Mouse (Mus musculus) olfactory bulb, adult 2 months (tissue): ENCODE data around the gene Trdmt1.

ENCODE experiments used
- CTCF ChIP-seq: fragments of 200-500 bp; IDR thresholded peaks from 2 replicates; pipeline ENCODE4 v1.5.1; 2012; ENCODE audit warnings: low read depth, mild to moderate bottlenecking, low read length, moderate library complexity; ENCODE audit not compliant: insufficient read depth
- POLR2A ChIP-seq: fragments of 200-500 bp; IDR thresholded peaks from 2 replicates; pipeline ENCODE4 v1.6.1; 2012; ENCODE audit warnings: mild to moderate bottlenecking, low read depth, low read length, moderate library complexity; ENCODE audit not compliant: insufficient read depth

DNA sequence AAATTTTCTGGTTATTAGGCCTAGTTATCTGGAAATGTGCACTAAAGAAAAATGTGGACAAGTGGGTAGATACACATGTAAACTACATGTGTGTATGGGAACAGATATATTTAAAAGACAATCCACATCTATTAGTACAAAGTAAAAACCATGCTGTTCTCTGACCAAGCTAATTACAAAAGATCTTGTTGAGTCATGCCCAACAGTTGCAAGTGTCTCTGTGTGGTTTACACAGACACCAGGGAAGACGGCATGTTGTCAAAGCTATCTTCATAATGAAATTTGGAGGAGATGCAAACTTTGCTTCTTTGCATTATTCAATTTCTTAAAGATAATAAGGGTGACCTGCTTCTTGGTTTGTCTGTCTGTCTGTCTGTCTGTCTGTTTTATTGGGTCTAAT, 4.6 kb downstream of the Trdmt1 start:
- TF ChIP-seq CTCF (no peak), POLR2A (no peak)
